Mouse (Mus musculus) stomach, postnatal 0 days (tissue): ENCODE measurements at regions not wholly inside any gene's neighbourhood (a gene's known extent, or its start where the extent isn't known, plus 50 kb on each side); places are given as distances from the start of the nearest gene placed in this dataset.

Experiments
- CTCF ChIP-seq: IDR thresholded peaks from 2 replicates; pipeline ENCODE4 v1.5.1; 2016; ENCODE audit warnings: antibody characterized with exemption, low read depth, mild to moderate bottlenecking, moderate library complexity
- EP300 ChIP-seq: optimal IDR thresholded peaks from 2 replicates; pipeline ENCODE3; 2016; ENCODE audit warnings: antibody characterized with exemption

GRCm38 (mm10) chr2:160011421-160011820, 322.5 kb downstream of the Gm826 start:
- TF ChIP-seq CTCF (no peak), EP300 (no peak)
